17 mouse cellular contexts compared by ENCODE assay signal in genomic region chr6:129260034-129260433, GRCm38 (mm10). TPM values are rescaled to one million over a fixed set of nuclear protein-coding genes. Genes with fewer than 3 reads are reported as not detected.
DNase-seq lines count a peak whose midpoint lies in the region; ATAC-seq and TF ChIP-seq lines count a peak whose summit lies in the region.
"Had no signal": no experiment of that assay in that cellular context is flagged by ENCODE, and none has a peak within 500 bp of the region (broad histone marks: within the 10 kb centered on the region; RNA-seq: fewer than 3 reads in every experiment).

No protein-coding gene starts in this region.

- H3K27ac ChIP-seq in kidney, adult 2 months (ENCODE audit: insufficient read depth, low read depth, low read length) = no peak overlapping the region
- H3K27ac ChIP-seq in CH12.LX (ENCODE audit: insufficient read depth, low read depth) = no peak overlapping the region
- H3K27ac ChIP-seq: forebrain, embryonic 10.5 days; kidney, embryonic 15.5 days had no signal

- ATAC-seq in inflammation-experienced regulatory T-cells, adult 6 months = peak; percentile 81

- no peaks in the 10 kb centered on the region for H3K36me3 ChIP-seq in kidney, adult 2 months (ENCODE audit: control insufficient read depth, insufficient read depth, low read length)
- no peaks in the 10 kb centered on the region for H3K36me3 ChIP-seq in CH12.LX (replicated peaks in 1 of 2; ENCODE audit: control insufficient read depth in 1 of 2, insufficient read depth in 1 of 2, low read length in 1 of 2)
- H3K36me3 ChIP-seq: forebrain, embryonic 10.5 days; kidney, embryonic 15.5 days had no signal

- no peak for TF ChIP-seq POLR2A in kidney, adult 2 months (IDR thresholded peaks at IDR 0.05; ENCODE audit: low read depth, low read length)
- TF ChIP-seq POLR2A in CH12.LX (IDR thresholded peaks at IDR 0.05; ENCODE audit: low read depth, low read length) = no peak

- TF ChIP-seq EP300 in CH12.LX (IDR thresholded peaks at IDR 0.05; ENCODE audit: low read length) = no peak

- DNase-seq in kidney, adult 2 months = peak; percentile 14
- no peak for DNase-seq in kidney, adult 18-20 months
- peak; percentile 35 for DNase-seq in 3T3-L1 (ENCODE audit: low read depth, low spot score)
- no peak for DNase-seq in CH12.LX (ENCODE audit: extremely low read depth)
- DNase-seq in MN1 (ENCODE audit: low spot score) = no peak
- no peak for DNase-seq in urinary bladder, adult 2 months (ENCODE audit: low spot score)
- DNase-seq in right cerebral cortex, adult 2 months (ENCODE audit: low spot score in 2 of 2) = no peak
- DNase-seq: adrenal gland, adult 8-10 months; gastrocnemius, postnatal 14 days; heart, postnatal 10 days; lung, postnatal 14 days; thymus, postnatal 14 days had no signal

- peak; percentile 94 for TF ChIP-seq RAD21 in CH12.LX (IDR thresholded peaks at IDR 0.05; ENCODE audit: low read depth, low read length)

- H3K4me3 ChIP-seq in kidney, adult 2 months (ENCODE audit: insufficient read depth, low read depth, low read length) = no peak overlapping the region
- no peak overlapping the region for H3K4me3 ChIP-seq in CH12.LX (replicated peaks in 1 of 3; ENCODE audit: low read depth in 2 of 3, low read length in 2 of 3, poor library complexity in 1 of 3)
- H3K4me3 ChIP-seq: forebrain, embryonic 10.5 days; kidney, embryonic 15.5 days; myocyte had no signal

- dilution Hi-C loops in CH12.LX (cut with MboI; ENCODE audit: extremely low pct_ligation_motif_present, extremely low pct_unique_long_range_greater_than_20kb, low sequenced_read_pairs) = no loop called here

- H3K9ac ChIP-seq in CH12.LX (ENCODE audit: insufficient read depth, low read depth) = no peak overlapping the region
- H3K9ac ChIP-seq: kidney, embryonic 15.5 days had no signal

- H3K4me1 ChIP-seq in kidney, adult 2 months (ENCODE audit: control insufficient read depth, insufficient read depth, low read length) = no peaks in the 10 kb centered on the region
- H3K4me1 ChIP-seq in CH12.LX (ENCODE audit: control insufficient read depth in 1 of 2, insufficient read depth in 2 of 2) = peaks cover 4 to 19% of the 10 kb centered on the region in 2 experiments; a peak in 3 of 4 replicates
- H3K4me1 ChIP-seq: forebrain, embryonic 10.5 days; kidney, embryonic 15.5 days had no signal

- no peaks in the 10 kb centered on the region for H3K27me3 ChIP-seq in kidney, adult 2 months (replicated peaks; ENCODE audit: control insufficient read depth, insufficient read depth, low read length)
- no peaks in the 10 kb centered on the region for H3K27me3 ChIP-seq in CH12.LX (replicated peaks)
- H3K27me3 ChIP-seq: kidney, embryonic 15.5 days had no signal

- no peak overlapping the region for H3K4me2 ChIP-seq in CH12.LX (ENCODE audit: insufficient read depth, low read depth, poor library complexity, severe bottlenecking)
- H3K4me2 ChIP-seq: kidney, embryonic 15.5 days had no signal

- in situ Hi-C loops in CH12.LX (cut with MboI; ENCODE audit: low pct_ligation_motif_present, low pct_unique_long_range_greater_than_20kb, low sequenced_read_pairs) = loop anchor here (25.0 kb wide), 1 partner anchor 277 kb away; the partner anchor contains the start of gene Gabarapl1

- peaks cover 2% of the 10 kb centered on the region for H3K9me3 ChIP-seq in CH12.LX (replicated peaks; ENCODE audit: low read length)
- H3K9me3 ChIP-seq: forebrain, embryonic 10.5 days; kidney, embryonic 15.5 days had no signal

- no peak for TF ChIP-seq CTCF in kidney, adult 2 months (conservative IDR thresholded peaks at IDR 0.05; ENCODE audit: insufficient read depth, insufficient read length, low read depth, low read length)
- peak; percentile 44 to 96; a peak in 3 of 4 replicates for TF ChIP-seq CTCF in CH12.LX (conservative IDR thresholded peaks at IDR 0.05 in 1 of 2, IDR thresholded peaks at IDR 0.05 in 1 of 2; ENCODE audit: low read depth in 2 of 2, low read length in 2 of 2)

- no peaks in the 10 kb centered on the region for H3K79me2 ChIP-seq in CH12.LX (replicated peaks; ENCODE audit: control insufficient read depth, extremely low read depth, insufficient read depth, poor library complexity, severe bottlenecking)

TF ChIP-seq in CH12.LX, 34 proteins besides CTCF, POLR2A, EP300 and RAD21:
- TF ChIP-seq ZC3H11A (IDR thresholded peaks at IDR 0.05; ENCODE audit: low read depth, low read length) (peak; percentile 91), SMC3 (IDR thresholded peaks at IDR 0.05; ENCODE audit: low read depth, low read length) (peak; percentile 98), ETS1 (conservative IDR thresholded peaks at IDR 0.05; ENCODE audit: low read depth, low read length) (no peak)

RNA-seq across cellular contexts. Expression of gene Cd69, which starts 15.2 kb away (rescaled TPM):
- 0.11 and 0.78 TPM in 2 replicates for polyA plus RNA-seq in kidney, adult 2 months (2012; rRNA removed)
- total RNA-seq in CH12.LX (2012; rRNA removed) = 112 and 132 TPM in 2 replicates
- 229 and 269 TPM in 2 replicates for total RNA-seq in CH12.LX (2014; rRNA removed)
- polyA plus RNA-seq in CH12.LX (2012; ENCODE audit: insufficient read length, low read depth) = 71.2 and 71.3 TPM in 2 replicates
- polyA plus RNA-seq in inflammation-experienced regulatory T-cells, adult 6 months (2017; shearing (Covaris generic)) = 100 to 1,000 TPM; 152 to 264 (median 175) TPM
- 0.32 and 0.49 TPM in 2 replicates for polyA plus RNA-seq in urinary bladder, adult 2 months (2012; rRNA removed)
- total RNA-seq: gastrocnemius, postnatal 14 days; left cerebral cortex, postnatal 14 days had no signal
- polyA plus RNA-seq: kidney, embryonic 15.5 days had no signal

Comparison
In these comparisons a context has a peak if more than half of its experiments do, and no peak if none do; other contexts are left out.
1. DNase-seq: peak in kidney, adult 2 months (single experiment) and 3T3-L1 (single experiment); none in kidney, adult 18-20 months (single experiment), CH12.LX (single experiment), MN1 (single experiment), urinary bladder, adult 2 months (single experiment) and right cerebral cortex, adult 2 months (0 of 2).
2. RNA of gene Cd69, which starts 15.2 kb away (polyA plus RNA-seq): 152 to 264 TPM in inflammation-experienced regulatory T-cells, adult 6 months and 71.2 to 71.3 TPM in CH12.LX; 0.11 to 0.78 TPM in kidney, adult 2 months and 0.32 to 0.49 TPM in urinary bladder, adult 2 months; every median in the first group is over 10 times any median in the second.